Mouse (Mus musculus): Measurements from ENCODE around the gene Vav1. TPM values are rescaled to one million over a fixed set of nuclear protein-coding genes. Genes with fewer than 3 reads are reported as not detected.
A peak's percentile ranks its signal among the peaks of the same experiment; 100 is the strongest.

Vav1 gene
- total RNA-seq, 1 experiment from 2014 or later: 297 TPM

DNA sequence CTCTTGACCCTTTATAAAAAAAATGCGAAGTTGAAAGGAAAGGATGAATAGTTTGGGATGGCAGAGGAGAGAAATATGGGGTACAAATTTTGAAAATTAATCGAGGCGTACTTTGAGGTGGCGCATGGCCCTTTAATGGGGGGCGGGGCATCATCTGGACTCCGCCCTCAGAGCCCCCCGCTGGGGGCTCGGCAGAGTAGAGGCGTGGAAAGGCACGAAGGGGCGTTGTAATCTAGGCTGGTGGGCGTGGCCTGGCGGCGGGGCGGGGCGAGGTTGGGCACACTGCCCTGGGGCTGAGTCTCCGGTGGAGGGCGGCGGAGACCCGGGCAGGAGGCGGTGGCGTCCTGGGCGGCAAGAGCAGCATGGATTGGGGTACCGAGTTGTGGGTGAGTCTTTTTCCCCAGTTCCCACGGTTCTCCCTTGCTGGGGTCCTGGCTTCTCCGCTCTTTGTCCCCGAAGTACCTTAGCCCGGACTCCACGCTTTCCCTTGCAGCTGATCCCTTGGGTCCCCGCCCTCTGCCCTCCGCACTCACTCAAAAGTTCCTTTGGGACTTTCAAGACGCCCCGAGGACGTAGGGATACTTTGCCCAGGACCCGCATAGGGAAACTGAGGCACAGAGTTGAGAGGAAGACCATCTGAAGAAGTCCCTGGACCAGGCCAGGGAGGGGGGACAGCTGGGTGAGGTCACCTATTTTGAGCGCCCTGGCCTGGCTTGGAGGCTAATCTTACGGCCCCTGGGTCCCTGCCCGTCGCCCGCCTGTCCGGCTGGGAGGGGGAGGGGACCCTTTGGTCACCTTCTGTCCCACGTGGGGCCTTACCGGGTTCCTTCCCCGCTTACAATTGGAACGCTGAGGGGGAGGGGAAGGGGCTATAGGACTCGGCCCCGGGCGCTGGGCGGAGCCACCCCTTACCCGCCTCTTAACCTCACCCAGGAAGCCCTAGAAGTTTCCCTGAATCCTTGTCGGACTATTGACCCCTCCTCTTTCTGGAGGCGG is 29.4 kb upstream of the Vav1 start, which contains the start of gene Trip10:
Gene Trip10, plus strand, starts transcription at position 270 of the 996 bp plus-strand sequence.
- ATAC-seq (replicated peaks in 1 of 2; ENCODE audit: insufficient read depth in 1 of 2, low FRiP score in 2 of 2, low TSS enrichment in 1 of 2, low read depth in 1 of 2, poor library complexity in 2 of 2, severe bottlenecking in 2 of 2): peak; percentile 28 to 47

DNA sequence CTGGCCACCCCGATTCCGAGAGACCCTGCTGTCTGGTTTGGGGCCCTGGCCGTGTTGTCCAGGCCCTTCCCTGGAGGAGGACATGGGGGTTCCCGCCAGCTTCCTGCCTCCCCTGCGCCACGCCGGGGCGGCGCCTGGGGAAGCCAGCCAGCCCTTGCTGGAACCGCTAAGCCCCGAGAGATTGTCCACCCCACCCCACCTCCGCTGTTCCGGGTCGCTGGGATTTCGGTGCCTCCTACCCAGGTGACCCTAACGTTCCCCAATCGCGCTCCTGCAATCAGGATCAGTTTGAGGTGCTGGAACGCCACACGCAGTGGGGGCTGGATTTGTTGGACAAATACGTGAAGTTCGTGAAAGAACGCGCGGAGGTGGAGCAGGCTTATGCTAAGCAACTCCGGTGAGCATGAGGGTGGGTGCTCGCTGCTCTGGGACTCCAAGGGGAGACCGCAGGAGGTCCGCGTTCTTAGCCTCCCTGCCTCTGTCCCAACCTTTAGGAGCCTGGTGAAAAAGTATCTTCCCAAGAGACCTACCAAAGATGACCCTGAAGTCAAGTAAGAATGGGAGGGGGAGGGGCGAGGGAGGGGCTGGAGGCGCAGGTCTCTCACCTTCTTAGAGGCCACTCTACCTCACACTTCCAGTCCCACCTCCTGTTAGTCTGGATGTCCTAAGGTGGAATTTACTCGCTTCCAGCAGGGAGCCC is 28.3 kb upstream of the Vav1 start:
- ATAC-seq (replicated peaks in 1 of 2; ENCODE audit: insufficient read depth in 1 of 2, low FRiP score in 2 of 2, low TSS enrichment in 1 of 2, low read depth in 1 of 2, poor library complexity in 2 of 2, severe bottlenecking in 2 of 2): no peak

DNA sequence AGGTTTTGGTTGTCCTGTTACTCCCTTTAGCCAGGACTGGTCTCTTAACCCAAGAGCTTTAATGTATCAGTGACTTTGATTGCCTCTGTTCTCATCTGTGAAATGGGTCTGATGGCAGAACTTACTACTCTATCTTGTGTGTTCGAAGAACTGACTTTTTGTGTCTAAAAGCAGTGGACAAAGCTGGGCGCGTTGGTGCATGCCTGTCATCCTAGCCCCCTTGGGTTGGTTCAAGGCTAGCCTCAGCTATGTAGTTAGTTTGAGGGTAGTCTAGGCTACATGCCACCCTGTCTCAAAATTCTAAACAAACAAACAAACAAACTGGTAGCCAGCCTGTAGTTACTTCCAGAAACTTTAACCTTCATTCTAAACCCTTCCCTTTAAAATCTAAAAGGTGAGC is 27.5 kb upstream of the Vav1 start:
- ATAC-seq (replicated peaks in 1 of 2; ENCODE audit: insufficient read depth in 1 of 2, low FRiP score in 2 of 2, low TSS enrichment in 1 of 2, low read depth in 1 of 2, poor library complexity in 2 of 2, severe bottlenecking in 2 of 2): no peak

DNA sequence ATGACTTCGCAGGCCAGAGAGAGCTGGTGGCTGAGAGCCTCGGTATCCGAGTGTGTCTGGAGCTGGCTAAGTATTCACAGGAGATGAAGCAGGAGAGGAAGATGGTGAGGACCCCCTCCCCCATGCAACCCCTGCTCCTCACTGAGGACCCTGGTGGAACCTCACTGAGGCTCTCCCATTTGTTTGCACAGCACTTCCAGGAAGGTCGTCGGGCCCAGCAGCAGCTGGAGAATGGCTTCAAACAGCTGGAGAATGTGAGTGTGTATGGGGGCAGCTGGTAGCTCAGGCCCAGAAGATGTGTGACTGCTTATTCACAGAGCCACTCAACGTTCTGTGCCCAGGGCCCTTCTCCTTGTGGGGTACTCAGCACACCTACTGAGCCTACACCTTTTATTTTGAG is 25.6 kb upstream of the Vav1 start:
- ATAC-seq (replicated peaks in 1 of 2; ENCODE audit: insufficient read depth in 1 of 2, low FRiP score in 2 of 2, low TSS enrichment in 1 of 2, low read depth in 1 of 2, poor library complexity in 2 of 2, severe bottlenecking in 2 of 2): no peak

DNA sequence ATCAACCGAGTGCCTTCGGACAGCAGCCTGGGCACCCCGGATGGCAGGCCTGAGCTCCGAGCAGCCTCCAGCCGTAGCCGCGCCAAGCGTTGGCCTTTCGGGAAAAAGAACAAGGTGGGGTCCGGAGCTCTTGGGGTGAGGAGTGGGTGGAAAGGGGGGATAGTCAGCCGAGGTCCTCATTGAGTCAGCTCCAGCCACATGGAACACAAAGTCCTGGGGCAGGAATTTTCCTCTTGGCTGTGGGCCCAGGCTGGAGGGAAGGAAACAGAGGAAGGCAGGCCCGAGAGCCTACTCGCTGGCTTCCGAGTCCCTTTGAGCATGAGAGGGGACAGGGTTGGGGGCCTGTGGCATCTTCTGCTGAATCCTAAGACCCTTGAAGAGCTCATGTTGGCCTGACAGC is 23.5 kb upstream of the Vav1 start:
- ATAC-seq (replicated peaks in 1 of 2; ENCODE audit: insufficient read depth in 1 of 2, low FRiP score in 2 of 2, low TSS enrichment in 1 of 2, low read depth in 1 of 2, poor library complexity in 2 of 2, severe bottlenecking in 2 of 2): no peak

DNA sequence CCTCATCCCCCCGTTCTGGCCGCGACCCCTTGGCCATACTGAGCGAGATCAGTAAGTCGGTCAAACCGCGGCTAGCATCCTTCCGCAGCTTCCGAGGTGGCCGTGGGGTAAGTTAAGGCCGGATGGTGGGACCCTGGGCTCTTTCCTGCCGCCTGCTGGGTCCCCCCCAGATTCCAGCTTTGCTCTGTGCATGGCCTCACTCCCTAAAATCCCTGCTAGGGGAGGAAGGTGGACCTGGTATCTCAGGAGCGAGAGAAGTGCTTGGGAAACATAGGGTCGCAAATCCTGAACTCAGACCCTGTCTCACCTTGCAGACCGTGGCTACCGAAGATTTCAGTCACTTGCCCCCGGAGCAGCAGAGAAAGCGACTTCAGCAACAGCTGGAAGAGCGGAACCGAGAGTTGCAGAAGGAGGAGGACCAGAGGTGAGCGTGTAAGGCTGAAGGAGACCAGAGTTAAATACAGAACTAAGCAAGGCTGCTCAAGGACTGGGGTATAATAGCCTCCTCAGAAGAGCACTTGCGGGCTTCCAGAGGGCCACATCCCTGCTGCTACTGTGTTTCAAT is 21.9 kb upstream of the Vav1 start:
- no peak for ATAC-seq (replicated peaks in 1 of 2; ENCODE audit: insufficient read depth in 1 of 2, low FRiP score in 2 of 2, low TSS enrichment in 1 of 2, low read depth in 1 of 2, poor library complexity in 2 of 2, severe bottlenecking in 2 of 2)

DNA sequence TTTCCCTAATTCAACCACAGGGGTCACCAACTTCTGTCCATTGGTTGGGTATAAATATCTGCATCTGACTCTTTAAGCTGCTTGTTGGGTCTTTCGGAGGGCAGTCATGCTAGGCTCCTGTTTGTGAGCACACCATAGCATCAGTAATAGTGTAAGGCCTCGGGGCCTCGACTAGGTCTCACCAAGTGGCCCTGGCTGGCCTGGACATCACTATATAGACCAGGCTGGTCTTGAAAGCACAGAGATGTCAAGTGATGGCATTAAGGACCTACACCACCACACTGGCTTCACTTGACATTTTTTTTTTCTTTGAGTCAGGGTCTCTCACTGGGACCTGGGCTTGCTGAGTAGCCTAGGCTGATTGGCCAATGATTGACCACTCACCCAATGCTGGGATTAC is 20.7 kb upstream of the Vav1 start:
- ATAC-seq (replicated peaks in 1 of 2; ENCODE audit: insufficient read depth in 1 of 2, low FRiP score in 2 of 2, low TSS enrichment in 1 of 2, low read depth in 1 of 2, poor library complexity in 2 of 2, severe bottlenecking in 2 of 2): no peak

DNA sequence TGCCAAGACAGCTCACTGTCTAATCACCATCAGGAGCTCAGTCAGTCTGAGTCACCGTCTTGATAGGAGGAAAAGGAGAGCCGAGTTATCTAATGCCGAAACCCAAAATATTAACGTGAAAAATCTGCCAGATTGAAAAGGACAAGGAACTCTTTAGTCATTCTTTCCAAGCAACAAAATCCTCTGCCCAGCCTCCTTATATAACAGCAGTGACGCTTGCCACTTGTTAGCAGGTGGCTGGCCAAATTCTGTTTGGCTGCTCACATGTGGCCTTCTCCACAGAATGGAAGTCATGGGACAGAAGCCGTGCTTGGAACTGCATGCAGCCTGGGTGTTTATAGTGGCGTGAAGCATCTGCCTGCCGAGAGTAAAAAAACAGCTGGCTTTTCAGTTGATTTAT is 19.2 kb upstream of the Vav1 start:
- no peak for ATAC-seq (replicated peaks in 1 of 2; ENCODE audit: insufficient read depth in 1 of 2, low FRiP score in 2 of 2, low TSS enrichment in 1 of 2, low read depth in 1 of 2, poor library complexity in 2 of 2, severe bottlenecking in 2 of 2)

DNA sequence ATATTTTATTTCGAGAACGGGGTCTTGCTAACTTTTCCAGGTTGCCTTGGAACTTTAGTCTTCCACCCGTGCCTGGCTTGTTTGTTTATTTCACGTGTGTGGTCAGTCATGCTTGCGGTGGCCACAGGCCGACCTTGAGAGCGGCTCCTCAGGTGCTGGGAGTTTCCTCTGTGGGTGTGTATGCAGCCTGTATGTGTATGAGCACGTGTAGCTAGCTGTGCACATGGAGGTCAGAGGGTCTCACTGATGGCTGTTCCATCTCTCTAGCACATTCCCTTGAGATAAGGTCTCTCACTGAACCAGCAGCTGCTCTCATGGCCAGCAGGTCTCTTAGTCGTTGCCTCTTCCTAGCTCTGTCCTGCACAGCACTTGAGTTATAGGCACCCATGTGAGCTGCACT is 18.5 kb upstream of the Vav1 start:
- no peak for ATAC-seq (replicated peaks in 1 of 2; ENCODE audit: insufficient read depth in 1 of 2, low FRiP score in 2 of 2, low TSS enrichment in 1 of 2, low read depth in 1 of 2, poor library complexity in 2 of 2, severe bottlenecking in 2 of 2)

DNA sequence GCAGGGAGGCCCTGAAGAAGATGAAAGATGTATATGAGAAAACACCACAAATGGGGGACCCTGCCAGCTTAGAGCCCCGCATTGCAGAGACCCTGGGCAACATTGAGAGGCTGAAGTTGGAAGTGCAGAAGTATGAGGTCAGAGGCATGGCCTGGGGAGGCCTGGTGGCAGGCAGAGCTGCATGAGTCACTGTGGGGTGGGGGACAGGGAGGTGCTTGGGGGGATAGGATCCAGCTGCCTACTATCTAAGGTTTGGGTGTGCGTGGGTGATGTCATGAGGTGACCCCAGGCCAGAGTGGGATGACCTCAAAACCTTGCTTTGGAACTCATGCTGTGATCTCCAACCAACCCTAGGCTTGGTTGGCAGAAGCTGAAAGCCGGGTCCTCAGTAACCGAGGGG is 17.6 kb upstream of the Vav1 start:
- no peak for ATAC-seq (replicated peaks in 1 of 2; ENCODE audit: insufficient read depth in 1 of 2, low FRiP score in 2 of 2, low TSS enrichment in 1 of 2, low read depth in 1 of 2, poor library complexity in 2 of 2, severe bottlenecking in 2 of 2)

DNA sequence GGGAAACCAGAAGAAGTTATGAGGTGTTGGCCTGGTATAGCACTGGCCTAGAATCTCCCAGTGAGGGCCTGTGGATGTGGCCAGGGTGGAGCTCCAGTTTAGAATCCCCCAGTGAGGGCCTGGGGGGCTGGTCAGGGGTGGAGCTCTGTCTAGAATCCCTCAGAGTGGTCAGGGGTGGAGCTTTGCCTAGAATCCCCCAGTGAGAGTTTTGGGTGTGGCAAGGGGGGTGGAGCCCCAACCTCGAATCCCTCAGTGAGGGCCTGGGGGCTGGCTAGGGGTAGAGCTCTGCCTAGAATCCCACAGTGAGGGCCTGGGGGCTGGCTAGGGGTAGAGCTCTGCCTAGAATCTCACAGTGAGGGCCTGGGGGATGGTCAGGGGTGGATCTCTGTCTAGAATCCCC is 17.1 kb upstream of the Vav1 start:
- no peak for ATAC-seq (replicated peaks in 1 of 2; ENCODE audit: insufficient read depth in 1 of 2, low FRiP score in 2 of 2, low TSS enrichment in 1 of 2, low read depth in 1 of 2, poor library complexity in 2 of 2, severe bottlenecking in 2 of 2)

DNA sequence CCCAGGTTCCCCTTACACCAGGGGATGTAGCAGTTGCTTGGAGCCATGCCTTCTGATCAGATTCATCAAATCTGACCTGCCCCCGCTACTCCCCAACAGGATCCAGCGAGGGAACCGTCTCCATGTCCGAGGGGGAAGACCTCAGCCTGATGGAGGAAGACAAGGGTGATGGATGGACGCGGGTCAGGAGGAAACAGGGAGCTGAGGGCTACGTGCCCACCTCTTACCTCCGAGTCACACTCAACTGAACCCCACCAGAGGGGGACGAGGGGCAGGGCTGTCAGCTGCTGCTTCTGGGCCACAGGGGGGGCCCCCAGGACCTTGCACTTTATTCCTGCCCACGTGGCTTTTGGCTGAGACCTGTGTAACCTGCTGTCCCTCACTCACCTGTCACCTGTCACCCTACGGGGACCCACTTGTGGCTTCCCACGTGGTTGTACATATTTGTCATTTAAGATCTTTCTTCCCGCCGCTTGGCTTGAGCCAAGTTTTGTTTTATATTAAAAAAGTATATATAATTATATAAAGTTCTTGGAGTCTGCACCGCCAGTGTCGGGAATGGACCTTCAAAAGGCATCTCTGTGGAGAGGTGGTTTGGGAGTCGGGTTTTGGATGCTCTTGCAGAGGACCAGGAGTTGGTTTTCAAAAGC is 15.9 kb upstream of the Vav1 start:
- no peak for ATAC-seq (replicated peaks in 1 of 2; ENCODE audit: insufficient read depth in 1 of 2, low FRiP score in 2 of 2, low TSS enrichment in 1 of 2, low read depth in 1 of 2, poor library complexity in 2 of 2, severe bottlenecking in 2 of 2)

DNA sequence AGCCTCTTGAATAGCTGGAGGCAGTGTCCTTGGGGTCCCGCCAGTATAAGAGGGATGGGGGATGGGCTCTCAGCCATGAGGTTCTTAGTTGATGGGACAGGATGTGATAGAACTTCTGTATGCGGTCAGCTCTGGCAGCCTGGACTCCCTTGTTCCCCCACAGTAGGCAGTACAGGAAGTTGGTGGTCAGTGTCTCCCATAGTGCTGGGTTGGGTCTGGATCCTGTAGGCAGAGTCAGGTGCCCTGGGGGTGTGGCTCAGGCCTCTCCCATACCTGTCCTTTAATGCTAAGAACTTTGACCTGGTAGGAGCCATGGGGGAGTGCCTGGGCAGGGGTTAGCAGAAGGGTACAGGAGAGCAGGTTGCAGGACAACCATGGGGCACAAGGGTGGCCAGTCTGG is 14.7 kb upstream of the Vav1 start:
- peak; percentile 81 to 84 for ATAC-seq (replicated peaks in 1 of 2; ENCODE audit: insufficient read depth in 1 of 2, low FRiP score in 2 of 2, low TSS enrichment in 1 of 2, low read depth in 1 of 2, poor library complexity in 2 of 2, severe bottlenecking in 2 of 2)

DNA sequence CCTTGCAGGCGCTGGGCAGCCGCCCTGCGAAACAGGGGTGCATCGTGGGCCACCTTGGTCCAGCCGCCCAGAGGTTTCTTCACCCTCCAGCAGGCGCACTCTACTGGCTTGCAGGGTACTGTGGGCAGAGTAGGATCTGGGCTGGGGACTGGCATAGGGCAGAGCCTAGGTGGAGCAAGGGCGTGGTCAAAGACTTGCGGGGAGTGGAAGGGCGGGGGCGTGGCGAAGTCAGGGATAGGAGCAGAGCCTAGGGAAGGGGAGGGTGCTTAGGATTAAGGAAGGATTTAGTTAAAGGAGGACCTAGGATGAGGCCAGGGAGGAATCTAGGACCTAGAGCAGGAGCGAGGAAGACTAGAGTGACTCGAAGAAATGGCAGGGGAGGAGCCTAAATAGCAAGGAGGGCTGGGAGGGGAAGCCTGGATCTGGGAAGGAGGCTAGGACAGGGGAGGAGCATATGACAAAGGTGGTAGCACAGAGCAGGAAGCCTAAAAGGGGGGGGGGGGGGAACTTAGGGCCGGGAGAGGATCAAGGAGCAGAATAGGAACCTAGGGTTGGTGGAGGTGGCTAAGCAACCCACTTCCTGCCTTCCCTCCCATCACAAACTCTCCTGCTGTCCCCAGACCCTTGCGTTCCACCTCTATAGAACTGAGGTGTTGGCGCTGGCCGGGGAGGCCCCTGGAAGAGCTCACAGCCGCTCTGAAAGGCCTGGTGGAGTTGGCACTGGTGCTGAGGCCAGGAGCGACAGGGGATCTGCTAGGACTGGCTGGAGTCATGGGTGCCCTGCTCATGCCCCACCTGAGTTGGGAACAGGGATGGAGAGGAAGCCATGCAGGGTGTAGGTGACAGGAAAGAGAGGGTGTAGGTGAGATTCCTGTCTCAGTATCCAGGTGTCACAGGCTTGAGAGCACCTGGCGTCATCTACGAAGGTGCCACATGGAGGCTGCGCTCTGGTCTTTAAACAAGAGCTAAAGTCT is 13.6 kb upstream of the Vav1 start:
- ATAC-seq (replicated peaks in 1 of 2; ENCODE audit: insufficient read depth in 1 of 2, low FRiP score in 2 of 2, low TSS enrichment in 1 of 2, low read depth in 1 of 2, poor library complexity in 2 of 2, severe bottlenecking in 2 of 2): peak; percentile 87 to 88

DNA sequence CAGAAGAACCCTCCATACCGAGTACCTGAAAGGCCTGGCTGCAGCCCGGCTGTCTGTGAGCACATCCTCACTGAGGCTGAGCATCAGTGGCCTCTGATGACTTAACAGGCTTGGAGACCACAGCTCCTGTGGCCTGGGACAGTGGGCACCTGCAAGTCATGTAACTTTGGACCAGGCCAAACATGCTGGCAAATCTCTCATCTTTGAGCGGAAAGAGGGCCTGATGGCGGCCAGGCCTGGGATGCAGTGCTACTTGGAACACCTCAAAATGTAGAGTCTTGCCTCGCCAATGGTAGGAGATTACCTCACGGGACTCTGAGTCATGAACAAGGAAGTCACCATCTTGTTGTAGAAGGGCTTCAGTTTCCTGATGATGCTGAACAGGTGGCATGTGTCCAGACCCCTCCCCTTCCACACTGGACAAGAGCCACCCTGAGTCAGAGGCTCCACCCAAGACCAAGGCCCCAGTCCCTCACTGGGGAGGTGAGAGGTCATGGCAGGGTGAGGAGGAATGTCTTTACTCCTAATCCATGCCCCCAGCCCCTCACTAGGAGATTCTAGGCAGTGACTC is 11.3 kb upstream of the Vav1 start:
- ATAC-seq (replicated peaks in 1 of 2; ENCODE audit: insufficient read depth in 1 of 2, low FRiP score in 2 of 2, low TSS enrichment in 1 of 2, low read depth in 1 of 2, poor library complexity in 2 of 2, severe bottlenecking in 2 of 2): no peak

DNA sequence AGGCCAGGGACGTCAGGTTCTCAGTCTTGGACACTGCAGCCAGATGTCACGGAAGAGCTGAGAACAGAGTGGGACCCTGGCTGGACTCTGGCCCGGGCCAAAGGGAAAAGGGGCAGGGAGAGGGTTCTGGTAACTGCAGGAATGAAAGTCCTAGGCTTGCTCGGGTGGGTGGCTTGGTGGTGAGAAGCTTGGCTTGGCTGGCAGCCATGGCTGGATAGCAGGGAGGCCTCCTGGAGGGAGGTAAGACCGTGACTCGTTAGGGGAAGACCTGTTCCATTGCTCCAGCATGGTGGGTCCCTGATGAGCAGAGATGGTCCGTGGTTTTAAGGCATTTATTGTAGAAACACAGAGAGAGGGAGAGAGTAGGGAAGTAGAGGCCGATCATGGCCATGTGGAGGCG is 7.6 kb upstream of the Vav1 start:
- no peak for ATAC-seq (replicated peaks in 1 of 2; ENCODE audit: insufficient read depth in 1 of 2, low FRiP score in 2 of 2, low TSS enrichment in 1 of 2, low read depth in 1 of 2, poor library complexity in 2 of 2, severe bottlenecking in 2 of 2)

Measured in hematopoietic stem cell, adult 5-6 weeks (primary cell).